Mouse (Mus musculus) hindbrain, postnatal 0 days (tissue): Measurements from ENCODE around the gene Alox5ap. TPM values are rescaled to one million over a fixed set of nuclear protein-coding genes. Genes with fewer than 3 reads are reported as not detected.

ENCODE experiments used
- ATAC-seq: fragments of 200-750 bp; cut with Nextera tagmentation; 2 replicates; pipeline ENCODE4 v1.8.0; 2017; ENCODE audit warnings: mild to moderate bottlenecking, moderate TSS enrichment, moderate library complexity
- DNase-seq: peaks from one replicate; pipeline ENCODE4 v3.0.0-alpha.2; 2015; ENCODE audit warnings: low spot score
- H3K27ac ChIP-seq: fragments of 300-500 bp; sonication (generic); 2 replicates; pipeline ENCODE4 v1.5.1; 2014; ENCODE audit warnings: mild to moderate bottlenecking
- H3K27me3 ChIP-seq: fragments of 300-500 bp; sonication (generic); 2 replicates; pipeline ENCODE4 v1.6.1; 2014; ENCODE audit warnings: low read length, mixed read lengths; ENCODE audit not compliant: insufficient read depth
- H3K36me3 ChIP-seq: fragments of 300-500 bp; sonication (generic); 2 replicates; pipeline ENCODE4 v1.6.1; 2014; ENCODE audit warnings: low read length, mixed read lengths; ENCODE audit not compliant: insufficient read depth
- H3K4me1 ChIP-seq: fragments of 300-500 bp; sonication (generic); 2 replicates; pipeline ENCODE4 v1.6.1; 2014; ENCODE audit warnings: antibody characterized with exemption, low read length, mixed read lengths; ENCODE audit not compliant: insufficient read depth
- H3K4me2 ChIP-seq: fragments of 300-500 bp; sonication (generic); 2 replicates; pipeline ENCODE4 v1.6.1; 2014; ENCODE audit warnings: low read depth, mild to moderate bottlenecking, low read length, moderate library complexity, mixed read lengths
- H3K4me3 ChIP-seq: fragments of 300-500 bp; sonication (generic); 2 replicates; pipeline ENCODE4 v1.5.1; 2014; ENCODE audit warnings: low read length
- H3K9ac ChIP-seq: fragments of 300-500 bp; sonication (generic); replicated peaks from 2 replicates; pipeline ENCODE4 v1.6.1; 2014; ENCODE audit warnings: mild to moderate bottlenecking, low read length, moderate library complexity, mixed read lengths
- H3K9me3 ChIP-seq: fragments of 300-500 bp; sonication (generic); 2 replicates; pipeline ENCODE4 v1.6.1; 2016; ENCODE audit warnings: low read length, mixed read lengths
- CTCF ChIP-seq: IDR thresholded peaks from 2 replicates; pipeline ENCODE4 v1.5.1; 2016; ENCODE audit warnings: antibody characterized with exemption, control low read depth, low read depth
- WGBS: fragments of 180-500 bp; shearing (Covaris S2); extraction: QIAGEN DNeasy Blood & Tissue Kit; methylation state at CpG from one replicate; pipeline ENCODE4 v1.1.7; 2014; 5-methylcytosine and 5-hydroxymethylcytosine counted together
- polyA plus RNA-seq: library from polyadenylated mRNA; unstranded; fragments of >200 nt; fragmentation: Nextera tagmentation; extraction: Ambion mirVana; gene quantifications from 2 replicates; pipeline ENCODE4 v1.2.1, GENCODE M21; 2015
- total RNA-seq: library from RNA; depleted of rRNA; stranded (reverse); fragments of >200 nt; gene quantifications from 2 replicates; pipeline ENCODE4 v1.2.3, GENCODE M21; 2014

Gene Alox5ap
- total and polyA plus RNA-seq, 2 experiments from 2014 or later: 6.6 to 14.4 TPM

DNA sequence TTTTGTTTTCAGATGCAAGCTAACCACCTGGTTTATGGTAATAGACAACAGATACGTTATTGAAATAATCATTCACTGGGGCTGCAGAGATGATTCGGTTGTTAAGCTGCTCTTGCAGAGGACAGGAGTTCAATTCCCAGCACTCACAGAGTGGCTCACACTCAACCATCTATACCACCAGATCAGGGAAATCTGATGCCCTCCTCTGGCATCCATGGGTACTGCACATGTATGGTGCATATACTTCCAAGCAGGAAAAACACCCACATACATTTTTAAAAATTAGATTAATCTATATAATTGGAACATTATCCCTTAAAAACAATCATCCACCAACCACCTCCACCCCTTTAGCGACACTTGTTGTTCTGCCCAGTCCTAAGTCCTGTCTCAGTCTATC, 6.7 kb downstream of the Alox5ap start:
- Histone ChIP-seq H3K9me3 (0 out of 2 replicates have a peak, but pooled peaks cover 2% of the 10 kb centered on the region), H3K9ac (no peak overlapping the region), H3K27ac (no peak overlapping the region), H3K36me3 (no peaks in the 10 kb centered on the region), H3K27me3 (no peaks in the 10 kb centered on the region), H3K4me3 (no peak overlapping the region), H3K4me1 (no peaks in the 10 kb centered on the region), H3K4me2 (no peak overlapping the region)
- DNase-seq: no peak
- TF ChIP-seq CTCF: peak; percentile 17; the same call in 1 of the 2 replicates
- ATAC-seq: no peak
- 95% methylated on average over 3 of the region's 3 CpGs for WGBS

DNA sequence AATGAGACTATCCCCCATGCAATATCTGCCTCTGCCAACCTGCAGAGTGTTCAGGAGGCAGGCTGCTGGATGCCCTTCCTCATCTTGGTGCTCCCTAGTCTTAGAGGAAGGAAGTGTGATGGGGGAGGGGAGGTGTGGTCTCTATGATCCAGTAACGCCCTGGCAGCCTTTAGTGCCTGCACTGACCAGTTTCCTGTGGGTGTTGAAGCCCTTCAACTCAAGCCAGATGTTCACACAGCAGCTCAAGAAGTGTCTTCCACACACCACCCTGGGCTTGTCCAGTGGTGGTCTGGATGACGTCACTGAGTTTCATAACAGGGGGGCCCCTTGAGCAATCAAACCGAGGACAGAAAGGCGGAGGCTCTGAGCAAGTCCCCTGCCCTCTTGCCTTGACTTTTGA, 8.0 kb downstream of the Alox5ap start:
- H3K9ac ChIP-seq: no peak overlapping the region
- H3K27ac ChIP-seq: no peak overlapping the region
- DNase-seq (no peak), ATAC-seq (no peak)
- H3K4me3 ChIP-seq: no peak overlapping the region
- no peaks in the 10 kb centered on the region for H3K36me3 ChIP-seq
- WGBS: 88% methylated on average over 4 of the region's 4 CpGs
- H3K4me1 ChIP-seq: no peaks in the 10 kb centered on the region
- no peak for TF ChIP-seq CTCF
- H3K4me2 ChIP-seq: no peak overlapping the region
- H3K27me3 ChIP-seq: no peaks in the 10 kb centered on the region
- H3K9me3 ChIP-seq: 0 out of 2 replicates have a peak, but pooled peaks cover 2% of the 10 kb centered on the region

DNA sequence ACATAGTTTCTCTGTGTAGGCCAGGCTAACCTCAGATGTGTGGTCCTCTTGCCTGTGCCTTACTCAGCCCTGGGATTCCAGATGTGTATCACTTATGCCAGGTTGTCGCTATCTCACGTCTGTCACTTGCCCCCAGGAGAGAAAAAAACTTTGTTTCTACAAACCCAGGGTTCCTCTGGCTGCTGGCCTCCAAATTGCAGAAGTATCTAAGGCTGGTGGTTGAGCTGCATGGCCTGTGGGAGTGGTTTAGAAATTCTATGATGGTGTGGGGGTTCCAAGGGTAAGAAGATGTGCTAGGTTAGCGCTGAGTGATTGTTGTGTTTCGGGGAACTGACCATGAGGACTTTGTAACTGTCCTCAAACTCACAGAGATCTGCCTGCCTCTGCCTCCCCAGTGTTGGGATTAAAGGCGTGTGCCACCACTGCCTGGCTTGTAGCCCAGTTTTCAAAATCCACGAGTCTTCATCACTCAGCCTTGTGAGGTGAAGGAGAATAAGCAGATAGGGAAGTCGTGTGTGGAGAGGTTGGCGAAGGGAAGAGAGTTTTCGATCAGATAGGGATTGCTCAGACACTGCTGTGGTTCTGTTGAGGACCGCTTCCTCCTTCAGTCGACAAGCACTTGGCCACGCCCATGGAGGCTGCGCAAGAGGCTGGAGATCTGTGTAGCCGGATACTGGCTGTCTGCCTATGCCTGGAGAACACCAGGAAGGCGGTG, 10.0 kb downstream of the Alox5ap start:
- WGBS: 93% methylated on average over 15 of the region's 15 CpGs
- DNase-seq: no peak

DNA sequence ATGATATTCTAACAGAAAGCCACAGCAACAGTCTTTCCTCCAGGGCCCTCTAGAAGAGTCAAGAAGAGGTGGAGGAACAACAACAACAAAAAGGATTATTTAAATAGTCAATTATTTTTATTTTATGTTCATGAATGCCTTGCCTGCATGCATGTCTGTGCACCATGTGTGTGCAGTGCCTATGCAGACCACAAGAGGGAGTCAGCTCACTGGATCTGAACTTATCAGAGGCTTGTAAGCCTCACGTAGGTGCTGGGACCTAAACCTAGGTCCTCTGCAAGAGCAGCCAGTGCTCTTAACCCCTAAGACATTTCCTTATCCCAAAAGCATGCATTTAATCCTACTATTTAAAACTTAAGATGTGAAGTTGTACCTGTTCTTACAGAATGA, 10.5 kb downstream of the Alox5ap start:
- Histone ChIP-seq H3K27me3 (no peaks in the 10 kb centered on the region), H3K27ac (no peak overlapping the region), H3K4me2 (no peak overlapping the region), H3K9ac (no peak overlapping the region), H3K4me3 (no peak overlapping the region), H3K9me3 (0 out of 2 replicates have a peak, but pooled peaks cover 2% of the 10 kb centered on the region), H3K4me1 (no peaks in the 10 kb centered on the region), H3K36me3 (no peaks in the 10 kb centered on the region)
- no peak for DNase-seq
- ATAC-seq: no peak
- WGBS: 94% methylated on average over 1 of the region's 1 CpGs
- TF ChIP-seq CTCF: peak; percentile 49

More for the DNA sequence above, 10.0 kb downstream of the Alox5ap start:
- ATAC-seq: no peak
- 0 out of 2 replicates have a peak, but pooled peaks cover 2% of the 10 kb centered on the region for H3K9me3 ChIP-seq
- no peaks in the 10 kb centered on the region for H3K27me3 ChIP-seq
- no peak overlapping the region for H3K27ac ChIP-seq
- no peak overlapping the region for H3K4me3 ChIP-seq
- TF ChIP-seq CTCF: no peak
- no peak overlapping the region for H3K4me2 ChIP-seq
- no peaks in the 10 kb centered on the region for H3K36me3 ChIP-seq
- no peaks in the 10 kb centered on the region for H3K4me1 ChIP-seq
- H3K9ac ChIP-seq: no peak overlapping the region

DNA sequence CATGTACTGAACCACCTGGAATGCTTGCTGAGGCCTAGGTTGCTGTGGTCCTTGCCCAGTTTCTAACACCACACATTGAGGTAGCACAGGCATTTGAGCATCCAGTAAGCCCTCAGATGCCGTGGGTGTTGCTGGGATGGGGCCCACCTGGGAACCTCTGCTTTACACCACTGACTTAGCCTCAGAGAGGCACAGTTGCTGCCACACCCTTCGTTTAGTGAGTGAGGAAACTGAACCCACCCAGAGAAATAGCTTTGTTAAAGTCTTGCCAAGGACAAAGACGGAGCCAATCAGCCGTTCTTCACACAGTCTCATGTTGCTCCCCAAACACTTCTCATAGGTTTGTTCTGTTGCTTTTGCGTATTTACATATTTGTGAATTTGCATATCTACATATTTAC, 13.0 kb downstream of the Alox5ap start:
- H3K4me1 ChIP-seq: no peaks in the 10 kb centered on the region
- H3K36me3 ChIP-seq: no peaks in the 10 kb centered on the region
- H3K27ac ChIP-seq: no peak overlapping the region
- no peak for ATAC-seq
- no peak overlapping the region for H3K4me2 ChIP-seq
- no peak for TF ChIP-seq CTCF
- 84% methylated on average over 5 of the region's 5 CpGs for WGBS
- no peaks in the 10 kb centered on the region for H3K27me3 ChIP-seq
- no peak for DNase-seq
- H3K9ac ChIP-seq: no peak overlapping the region
- 0 out of 2 replicates have a peak, but pooled peaks cover 2% of the 10 kb centered on the region for H3K9me3 ChIP-seq
- H3K4me3 ChIP-seq: no peak overlapping the region

DNA sequence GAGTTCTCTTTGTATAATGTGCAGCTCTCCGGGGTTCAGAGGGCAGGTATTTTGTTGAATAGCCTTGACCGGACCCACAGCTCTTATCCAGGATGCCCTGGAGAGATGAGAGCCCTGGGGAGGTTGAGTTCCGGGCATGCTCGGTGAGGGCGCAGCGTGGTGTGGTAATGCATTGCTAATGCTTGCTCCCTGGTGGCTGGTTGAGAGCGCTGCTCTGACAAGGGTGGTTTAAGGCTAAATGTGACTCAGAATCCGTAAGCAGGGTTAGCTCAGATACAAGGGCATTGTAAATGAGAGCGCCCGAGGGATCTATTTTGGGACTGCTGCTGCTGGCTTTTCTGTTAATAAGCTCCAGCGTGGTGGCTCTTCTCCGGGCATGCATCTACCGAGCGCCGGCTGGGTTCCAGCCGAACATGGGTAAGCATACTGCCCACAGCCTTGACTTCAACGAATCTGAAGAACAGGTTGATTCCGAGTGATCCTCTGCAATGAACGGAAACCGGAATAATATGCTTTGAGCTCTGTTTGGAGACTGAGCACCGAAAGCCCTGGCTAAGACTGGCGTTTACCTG, 14.8 kb downstream of the Alox5ap start:
- peak; percentile 63 for DNase-seq

DNA sequence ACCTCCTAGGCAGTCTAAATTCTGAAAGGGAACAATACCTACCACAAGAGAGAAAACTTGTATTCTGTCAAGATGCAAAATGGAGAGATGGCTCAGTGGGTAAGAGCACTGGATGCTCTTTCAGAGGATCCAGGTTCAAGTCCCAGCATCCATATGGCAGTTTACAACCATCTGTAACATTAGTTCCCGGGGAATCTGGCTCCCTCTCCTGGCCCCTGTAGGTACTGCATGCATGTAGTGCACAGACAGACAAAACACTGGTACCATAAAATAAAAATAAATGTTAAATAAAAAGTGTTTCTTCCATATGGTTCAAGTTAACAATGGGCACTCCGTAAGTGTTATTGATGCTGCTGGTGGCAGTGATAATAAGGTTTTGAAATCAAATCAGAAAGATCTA, 18.4 kb downstream of the Alox5ap start:
- peak; percentile 54 for TF ChIP-seq CTCF
- no peak overlapping the region for H3K27ac ChIP-seq
- DNase-seq (no peak), ATAC-seq (no peak)
- 0 out of 2 replicates have a peak, but pooled peaks cover 4% of the 10 kb centered on the region for H3K4me1 ChIP-seq
- H3K27me3 ChIP-seq: no peaks in the 10 kb centered on the region
- no peaks in the 10 kb centered on the region for H3K36me3 ChIP-seq
- no peak overlapping the region for H3K4me2 ChIP-seq
- H3K9me3 ChIP-seq: 0 out of 2 replicates have a peak, but pooled peaks cover 3% of the 10 kb centered on the region
- 84% methylated on average over 2 of the region's 2 CpGs for WGBS
- no peak overlapping the region for H3K4me3 ChIP-seq
- H3K9ac ChIP-seq: no peak overlapping the region

More for the DNA sequence above, 14.8 kb downstream of the Alox5ap start:
- 23% methylated on average over 22 of the region's 22 CpGs for WGBS
- Histone ChIP-seq H3K27ac (peak overlapping the region; percentile 51; the same call in 1 of the 2 replicates), H3K27me3 (no peaks in the 10 kb centered on the region), H3K36me3 (no peaks in the 10 kb centered on the region), H3K9ac (no peak overlapping the region), H3K4me1 (no peaks in the 10 kb centered on the region), H3K4me2 (peak overlapping the region; percentile 37), H3K4me3 (0 out of 2 replicates have a peak overlapping the region, but pooled peaks have one; percentile 5), H3K9me3 (0 out of 2 replicates have a peak, but pooled peaks cover 6% of the 10 kb centered on the region)
- TF ChIP-seq CTCF: peak; percentile 50
- ATAC-seq: peak; percentile 60; the same call in 1 of the 2 replicates
